Mouse (Mus musculus): ENCODE data around the gene 4921501E09Rik.
"Not testable (repeated sequence)": the region's sequence is repeated elsewhere in the genome, so short reads cannot be mapped to it uniquely, and the experiment has no call there.

4921501E09Rik gene

GRCm38 (mm10) chr17:33067958-33068357 is at the start of gene 4921501E09Rik:
4921501E09Rik (minus strand) TSS chr17:33068058.
- in situ Hi-C loops (cut with MboI), result no loop called here

GRCm38 (mm10) chr17:33097396-33097795 is 29.5 kb upstream of the 4921501E09Rik start:
- in situ Hi-C loops (cut with MboI), result no loop called here

DNA sequence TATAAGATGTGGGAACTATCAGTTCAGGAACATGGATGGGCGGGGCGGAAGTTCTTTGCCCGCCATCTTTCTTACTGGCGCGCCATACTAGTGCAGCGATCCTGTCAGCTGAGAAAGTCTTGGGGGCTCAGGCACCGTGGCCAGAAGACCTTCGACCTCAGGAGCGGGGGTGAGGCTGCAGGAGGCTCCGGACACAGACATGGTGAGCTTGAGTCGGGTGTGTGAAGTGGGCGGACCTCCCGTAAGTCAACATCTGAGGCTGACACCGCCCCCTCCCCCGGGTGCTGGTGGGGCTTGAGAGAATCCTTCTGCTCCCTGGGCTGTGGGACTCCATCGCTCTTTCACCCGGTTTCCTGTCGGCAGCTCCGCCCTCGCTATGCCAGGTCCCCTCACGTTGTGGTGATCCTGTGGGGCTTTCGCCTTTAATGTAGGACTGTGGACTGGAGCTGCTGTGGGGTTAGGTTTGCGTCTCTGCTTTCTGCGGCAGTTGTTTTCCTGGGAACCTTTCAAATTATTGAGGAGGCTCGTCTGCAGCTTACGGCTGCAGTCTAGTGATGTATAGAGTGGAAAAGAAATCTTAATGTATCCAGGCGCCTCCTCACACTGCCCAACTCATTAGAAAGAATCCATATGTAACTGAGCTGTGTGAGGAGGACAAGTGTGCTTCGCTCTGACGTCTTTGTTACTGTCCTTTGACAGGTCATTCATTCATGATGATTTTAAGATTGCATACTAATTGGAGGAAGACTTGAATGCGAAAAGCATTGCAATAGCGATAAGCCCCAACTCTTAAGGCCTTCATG is 24.7 kb upstream of the 4921501E09Rik start:
- in situ Hi-C loops (cut with MboI), result no loop called here

- in situ Hi-C loops (cut with MboI), result no loop called here
These were observed 23.8 kb upstream of the 4921501E09Rik start for GRCm38 (mm10) chr17:33091630-33092029.

- in situ Hi-C loops (cut with MboI), result no loop called here
These were observed 21.5 kb upstream of the 4921501E09Rik start, which contains the start of gene Zfp563 for GRCm38 (mm10) chr17:33089220-33089949. Zfp563 (plus strand) TSS chr17:33089310.

DNA sequence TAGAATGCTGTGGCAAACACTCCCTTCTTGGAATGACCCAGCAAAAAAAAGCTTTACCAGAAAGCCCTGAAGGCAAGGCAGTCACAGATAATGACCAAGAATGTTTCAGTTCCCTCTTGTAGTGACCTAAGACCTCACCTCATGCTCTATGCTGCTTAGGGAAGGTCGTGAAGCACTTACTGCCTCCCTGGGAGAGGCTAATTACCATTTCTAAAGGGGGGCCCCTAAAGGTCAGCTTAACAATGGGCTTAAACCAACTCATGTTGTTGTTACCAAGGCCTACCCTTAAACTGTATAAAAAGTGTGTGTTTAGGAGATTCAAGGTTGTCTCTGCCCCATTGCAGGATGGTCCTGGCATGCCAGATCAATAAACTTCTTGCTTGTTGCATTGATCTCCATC is 4.9 kb downstream of the 4921501E09Rik start:
- in situ Hi-C loops (cut with MboI), result no loop called here

DNA sequence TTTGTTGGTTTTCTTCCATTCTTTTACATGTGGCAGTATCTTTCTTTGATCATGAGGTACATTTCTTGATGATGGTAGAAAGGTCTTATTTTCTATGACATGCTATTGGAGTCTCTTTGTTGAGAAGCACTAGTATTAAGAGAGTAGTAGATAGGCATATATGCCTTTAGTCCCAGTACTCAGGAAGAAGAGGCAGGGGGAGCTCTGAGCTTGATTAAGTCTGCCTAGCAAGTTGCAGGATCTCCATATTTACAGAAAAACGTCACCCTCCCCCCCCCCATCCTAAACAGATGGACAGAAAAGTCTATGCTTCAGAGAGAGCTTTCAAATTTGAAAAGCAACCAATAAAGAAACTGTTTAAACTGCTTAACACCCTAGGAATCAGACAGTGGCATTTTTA is 9.1 kb downstream of the 4921501E09Rik start:
- in situ Hi-C loops (cut with MboI), result no loop called here

DNA sequence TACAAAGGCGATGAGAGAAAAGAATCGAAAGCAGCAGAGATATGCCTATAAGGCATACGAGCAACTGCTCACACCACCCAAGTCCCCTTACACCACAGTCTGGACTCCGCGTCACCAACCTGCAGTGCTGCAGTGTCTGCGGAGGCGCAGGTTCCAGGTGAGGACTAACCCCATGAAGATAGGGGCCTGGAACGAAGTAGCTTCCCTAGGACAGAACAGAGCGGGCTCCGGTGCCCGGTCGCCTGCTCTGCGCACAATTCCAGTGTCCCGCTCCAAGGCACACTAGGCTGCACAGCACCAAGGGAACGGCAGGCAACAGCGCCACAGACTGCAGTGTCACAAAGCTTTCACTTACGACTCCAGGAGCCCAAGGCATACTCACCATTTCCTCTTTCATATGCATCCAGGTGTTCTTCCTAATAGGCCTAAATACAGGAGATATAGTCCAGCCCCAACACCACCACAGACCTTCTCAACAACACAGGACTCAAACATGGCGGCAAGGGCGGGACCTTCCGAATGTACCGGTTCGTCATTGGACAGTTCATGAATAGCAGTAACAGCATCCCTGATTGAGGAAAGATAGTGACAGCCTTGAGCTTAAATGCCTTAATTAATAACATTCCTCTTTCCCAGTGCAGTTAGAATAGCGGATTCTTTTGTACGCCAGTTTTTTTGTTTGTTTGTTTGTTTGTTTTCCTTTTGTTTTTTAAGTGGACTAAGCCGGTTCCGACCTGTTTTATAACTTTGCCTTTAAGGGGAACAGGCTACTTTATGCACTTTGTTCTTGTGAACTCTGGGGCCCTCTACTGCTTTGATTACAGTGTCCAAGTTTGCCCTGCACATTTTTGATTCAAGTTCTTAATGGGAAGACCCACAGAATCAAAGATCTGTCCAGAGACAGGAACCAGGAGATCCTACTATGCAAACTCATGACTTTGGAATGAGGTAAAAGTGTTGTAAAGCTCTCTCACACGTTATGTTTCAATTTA is 34.7 kb downstream of the 4921501E09Rik start, which contains the start of gene Zfp763:
TSS of gene Zfp763 (minus strand) at position 503 of the 992 bp plus-strand sequence.
- in situ Hi-C loops (cut with MboI), result no loop called here

DNA sequence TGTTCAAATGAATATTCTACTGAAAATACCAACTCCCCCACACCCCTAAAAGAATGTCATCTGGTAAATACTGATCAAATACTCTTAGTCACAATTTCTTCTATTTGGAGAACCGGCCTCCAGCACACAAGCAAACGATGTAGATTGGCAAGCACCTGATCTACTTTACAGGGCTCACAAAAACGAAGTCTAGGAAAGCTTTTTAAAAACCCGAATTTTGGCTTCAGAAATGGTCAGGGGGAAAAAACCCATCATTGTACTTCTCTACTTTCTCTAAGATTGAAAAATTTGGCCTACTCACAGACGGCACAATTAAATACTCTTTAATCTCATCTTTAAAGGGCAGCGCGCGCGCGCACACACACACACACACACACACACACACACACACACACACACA is 35.5 kb downstream of the 4921501E09Rik start:
- in situ Hi-C loops (cut with MboI), result no loop called here

DNA sequence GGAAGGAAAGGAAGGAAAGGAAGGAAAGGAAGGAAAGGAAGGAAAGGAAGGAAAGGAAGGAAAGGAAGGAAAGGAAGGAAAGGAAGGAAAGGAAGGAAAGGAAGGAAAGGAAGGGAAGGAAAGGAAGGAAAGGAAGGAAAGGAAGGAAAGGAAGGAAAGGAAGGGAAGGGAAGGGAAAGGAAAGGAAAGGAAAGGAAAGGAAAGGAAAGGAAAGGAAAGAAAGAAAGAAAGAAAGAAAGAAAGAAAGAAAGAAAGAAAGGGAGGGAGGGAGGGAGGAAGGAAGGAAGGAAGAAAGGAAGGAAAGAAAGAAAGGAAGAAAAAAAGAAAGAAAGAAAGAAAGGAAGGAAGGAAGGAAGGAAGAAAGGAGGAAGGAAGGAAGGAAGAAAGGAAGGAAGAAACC is 47.4 kb downstream of the 4921501E09Rik start:
- in situ Hi-C loops (cut with MboI), result not testable (repeated sequence)

All from mature B cell (primary cell).